Mouse (Mus musculus) mouse embryonic stem cell (cell line): ENCODE data around the gene Sypl.
"Not testable (repeated sequence)": the region's sequence is repeated elsewhere in the genome, so short reads cannot be mapped to it uniquely, and the experiment has no call there.

Source experiments
- in situ Hi-C, 2 experiments: fragments of 300-500 bp; cut with MboI; formaldehyde crosslinking; loops; 1 replicate in 1 of 2; 3 replicates in 1 of 2; pipeline ENCODE4 v1.14.3; 2019 to 2020; ENCODE audit warnings: low sequenced_read_pairs in 2 of 2, low pct_unique_long_range_greater_than_20kb in 1 of 2, mixed read lengths in 1 of 2; ENCODE audit not compliant: unreplicated experiment in 1 of 2

The Sypl gene

DNA sequence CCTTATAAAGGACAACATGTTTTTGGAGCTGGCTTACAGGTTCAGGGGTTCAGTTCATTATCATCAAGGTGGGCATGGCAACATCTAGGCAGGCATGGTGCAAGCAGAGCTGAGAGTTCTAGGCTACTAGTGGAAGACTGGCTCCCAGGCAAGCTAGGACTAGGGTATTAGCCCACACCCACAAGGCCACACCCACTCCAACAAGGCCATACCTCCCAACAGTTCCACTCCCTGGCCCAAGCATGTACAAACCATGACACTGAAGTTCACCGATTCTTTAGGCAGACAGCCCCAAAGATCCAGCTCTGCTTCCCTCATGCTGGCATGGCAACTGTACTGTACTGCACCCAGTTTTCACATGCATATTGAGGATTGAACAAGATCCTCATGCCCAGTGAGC is 29.4 kb downstream of the Sypl start:
- in situ Hi-C loops: no loop called here

DNA sequence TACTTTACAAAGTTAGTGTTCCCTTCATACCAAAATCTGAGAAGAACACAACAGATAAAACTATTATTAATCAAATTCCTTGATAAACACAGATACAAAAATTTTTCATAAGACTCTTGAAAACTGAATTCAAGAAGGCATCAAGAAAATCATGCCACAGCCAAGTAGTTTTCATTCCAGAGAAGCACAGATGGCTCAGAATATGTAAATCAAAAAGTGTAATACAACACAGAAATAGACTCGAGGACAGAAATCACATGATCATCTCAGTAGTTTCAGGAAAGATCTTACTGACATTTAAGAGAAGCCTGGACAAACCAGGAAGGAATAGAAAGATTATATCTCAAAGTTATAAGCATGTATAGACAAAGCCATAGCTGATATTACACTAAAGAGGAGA is 32.6 kb downstream of the Sypl start:
- in situ Hi-C loops: no loop called here

DNA sequence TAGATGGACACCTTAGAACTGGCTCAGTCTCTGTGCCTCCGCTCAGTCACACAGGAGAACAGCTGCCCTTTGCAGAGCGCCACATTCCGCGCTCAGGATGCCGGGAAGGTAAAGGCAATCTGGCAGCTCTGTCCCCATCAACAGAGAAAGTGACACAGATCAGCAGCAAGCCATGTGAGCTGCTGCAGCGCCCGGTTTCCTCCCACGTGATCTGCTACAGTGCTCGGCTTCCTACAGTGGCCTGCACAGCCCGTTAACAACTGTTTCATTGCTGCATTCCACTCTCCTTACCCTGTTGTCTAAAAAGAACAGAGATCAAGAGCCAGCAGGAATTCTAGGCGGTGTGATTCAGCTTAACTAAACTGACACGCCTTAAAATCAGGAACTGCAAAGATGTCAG is 36.0 kb downstream of the Sypl start:
- in situ Hi-C loops: no loop called here

DNA sequence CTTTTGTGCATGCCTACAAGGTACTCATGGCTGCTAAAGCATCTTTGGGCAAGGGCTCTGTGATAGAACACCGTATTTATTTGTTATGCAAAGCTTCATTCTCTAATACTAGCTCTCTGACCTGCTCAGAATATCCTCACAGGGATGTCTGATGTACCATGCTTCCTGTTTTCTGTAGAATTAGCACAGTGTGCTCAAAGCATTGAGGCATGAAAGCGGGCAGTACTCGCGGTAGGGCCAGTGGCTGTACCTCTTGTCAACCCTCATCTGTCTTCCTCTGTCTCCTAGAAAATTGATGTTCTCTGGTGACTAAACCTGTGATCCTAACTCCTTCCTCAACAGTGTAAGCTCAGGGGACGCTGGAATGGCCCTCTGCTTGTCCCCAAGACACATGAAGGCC is 40.4 kb downstream of the Sypl start:
- in situ Hi-C loops: no loop called here

DNA sequence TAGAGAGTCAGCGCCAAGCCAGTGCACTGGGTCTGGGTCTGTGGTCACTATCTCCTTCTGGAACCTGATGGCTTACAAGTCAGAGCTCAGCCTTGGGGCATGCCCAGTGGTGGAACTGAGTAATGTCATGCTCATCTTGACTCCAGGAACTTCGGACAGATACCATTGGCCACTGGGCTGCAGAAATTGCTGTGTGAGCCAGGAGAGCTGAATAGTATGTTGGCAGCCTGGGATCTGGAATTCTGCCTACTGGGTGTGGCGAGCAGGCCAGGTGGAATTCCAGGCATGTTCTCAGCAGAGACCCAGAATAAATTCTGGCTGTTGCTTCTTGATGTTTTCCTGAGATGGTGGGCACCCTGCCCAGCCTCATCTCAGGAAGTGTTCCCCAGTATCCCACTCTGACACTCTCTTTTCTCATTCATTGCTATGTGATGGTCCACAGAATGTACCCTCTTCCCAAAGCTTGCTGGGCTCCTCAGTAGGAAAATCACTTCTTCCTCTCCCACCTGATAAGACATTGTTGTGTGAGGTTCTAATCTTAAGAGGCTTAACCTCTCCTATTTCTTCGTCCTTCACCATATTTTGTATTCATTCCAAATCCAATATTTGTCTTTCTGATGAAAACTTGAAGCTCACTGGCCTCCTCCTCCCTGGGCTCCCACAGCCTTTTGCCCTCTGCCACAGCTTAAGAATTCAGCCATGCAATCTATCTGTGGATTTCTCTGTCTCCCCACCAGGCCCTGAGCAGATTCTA is 41.6 kb downstream of the Sypl start:
- in situ Hi-C loops: no loop called here

DNA sequence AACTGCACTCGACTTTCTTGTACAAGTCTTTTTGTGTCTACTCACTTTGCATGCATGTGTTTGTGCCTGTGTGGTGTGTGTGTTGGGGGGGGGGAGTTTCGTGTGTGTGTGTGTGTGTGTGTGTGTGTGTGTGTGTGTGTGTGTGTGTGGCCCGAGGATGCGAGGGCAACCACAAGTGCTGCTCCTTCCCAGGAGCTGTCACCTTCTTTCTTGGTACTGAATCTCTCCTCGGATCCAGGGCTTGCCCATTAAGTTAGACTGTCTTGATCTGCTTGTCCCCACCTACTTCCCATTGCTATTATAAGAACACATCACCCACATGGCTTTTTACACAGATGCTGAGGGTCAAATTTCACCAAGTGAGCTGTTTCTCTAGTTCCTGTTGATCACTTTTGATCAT is 45.1 kb downstream of the Sypl start:
- in situ Hi-C loops: no loop called here

DNA sequence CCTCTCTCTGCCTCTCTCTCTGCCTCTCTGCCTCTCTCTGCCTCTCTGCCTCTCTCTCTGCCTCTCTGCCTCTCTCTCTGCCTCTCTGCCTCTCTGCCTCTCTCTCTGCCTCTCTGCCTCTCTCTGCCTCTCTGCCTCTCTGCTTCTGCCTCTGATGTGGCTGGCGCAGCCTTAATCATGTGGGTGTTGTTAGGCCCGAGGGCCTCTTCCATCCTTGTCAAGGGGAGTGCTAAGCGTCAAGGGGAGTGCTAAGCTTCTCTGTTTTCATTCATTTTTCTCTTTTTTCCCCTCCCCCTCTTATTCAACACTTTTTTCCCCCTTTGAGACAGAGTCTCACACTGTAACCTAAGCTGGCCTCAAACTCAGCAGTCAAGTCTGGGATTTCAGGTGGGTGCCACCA is 46.1 kb downstream of the Sypl start:
- in situ Hi-C loops: not testable (repeated sequence)

DNA sequence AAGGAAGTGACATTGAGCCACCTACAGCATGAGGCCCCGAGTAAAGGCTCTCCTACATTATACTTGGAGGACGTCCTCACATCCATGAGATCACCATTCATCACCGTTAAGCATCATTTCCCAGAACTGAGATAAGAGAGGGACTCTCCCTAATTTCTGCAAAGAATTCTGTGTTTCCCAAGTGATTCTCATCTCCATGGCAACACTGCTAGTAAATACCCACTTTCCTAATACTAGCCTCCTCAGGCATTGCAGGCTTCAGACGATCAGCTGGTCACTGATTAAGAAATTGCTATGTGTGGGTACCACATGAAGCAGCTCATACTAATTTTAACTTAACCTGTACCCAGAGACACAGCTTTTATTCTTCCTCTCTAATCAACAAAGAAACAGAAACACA is 46.7 kb downstream of the Sypl start:
- in situ Hi-C loops: no loop called here

DNA sequence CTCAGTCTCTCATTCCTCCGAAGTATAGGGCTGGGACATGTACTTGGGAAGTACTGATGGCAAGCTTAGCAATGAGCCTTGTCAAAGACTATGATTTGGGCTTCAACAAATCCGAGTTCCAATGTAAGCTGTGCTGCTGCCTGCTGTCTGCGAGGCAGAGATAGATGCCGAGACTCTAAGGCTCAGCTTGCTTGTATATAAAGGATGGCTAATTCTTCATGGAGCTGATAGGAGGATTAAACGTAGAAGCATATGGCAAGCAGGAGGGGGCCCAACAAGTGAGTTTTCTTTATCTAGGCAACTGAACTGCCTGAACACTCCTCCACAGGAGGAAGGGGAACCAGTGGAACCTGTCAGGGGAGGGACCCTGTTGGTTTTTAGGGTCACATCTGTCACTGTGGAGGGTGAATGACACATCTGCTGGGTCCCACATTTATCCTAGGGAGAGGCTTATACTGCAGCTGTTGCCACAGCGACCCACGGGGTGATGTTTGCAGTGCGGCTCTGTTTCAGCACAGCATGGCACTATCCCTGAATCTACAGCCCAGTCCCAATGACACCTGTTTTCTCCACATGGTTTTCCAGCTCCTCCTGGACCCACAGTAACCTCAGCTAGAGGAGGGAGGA is 49.8 kb downstream of the Sypl start:
- in situ Hi-C loops: no loop called here

DNA sequence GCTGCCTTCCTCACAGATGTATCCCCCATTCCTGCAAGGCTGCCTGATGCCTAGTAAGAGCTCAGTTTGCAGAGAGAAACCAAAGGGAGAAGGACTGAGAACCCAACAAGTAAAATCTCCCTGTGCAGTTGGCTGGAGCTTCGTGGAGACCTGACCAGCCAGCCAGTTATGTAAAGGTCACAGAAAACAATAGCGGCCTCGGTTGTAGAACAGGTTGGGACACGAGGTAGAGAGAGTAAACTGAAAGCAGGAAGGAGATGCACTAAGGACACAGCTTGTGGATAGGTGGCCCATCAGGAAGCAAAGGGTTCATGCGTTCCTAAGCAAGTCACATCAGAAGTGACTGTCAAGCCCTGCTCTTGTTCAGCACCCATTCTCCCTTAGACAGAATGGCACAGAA is 52.2 kb downstream of the Sypl start:
- in situ Hi-C loops: no loop called here

DNA sequence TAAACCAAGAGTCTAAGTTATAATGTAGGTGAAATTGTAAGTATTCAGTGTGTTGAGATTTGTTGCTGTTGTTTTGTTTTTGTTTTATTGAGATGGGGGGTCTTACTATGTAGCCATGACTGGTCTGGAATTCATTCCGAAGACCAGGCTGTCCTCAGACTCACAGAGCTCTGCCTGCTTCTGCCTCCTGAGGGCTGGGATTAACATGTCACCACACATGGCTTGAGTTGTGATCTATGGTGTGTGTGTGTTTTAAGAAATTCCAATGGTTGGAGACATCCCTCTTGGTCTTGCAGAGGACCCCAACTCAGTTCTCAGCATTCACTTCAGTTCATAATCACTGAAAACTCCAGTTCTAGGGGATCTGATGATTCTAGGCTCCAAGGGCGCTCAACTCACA is 53.5 kb downstream of the Sypl start:
- in situ Hi-C loops: no loop called here

DNA sequence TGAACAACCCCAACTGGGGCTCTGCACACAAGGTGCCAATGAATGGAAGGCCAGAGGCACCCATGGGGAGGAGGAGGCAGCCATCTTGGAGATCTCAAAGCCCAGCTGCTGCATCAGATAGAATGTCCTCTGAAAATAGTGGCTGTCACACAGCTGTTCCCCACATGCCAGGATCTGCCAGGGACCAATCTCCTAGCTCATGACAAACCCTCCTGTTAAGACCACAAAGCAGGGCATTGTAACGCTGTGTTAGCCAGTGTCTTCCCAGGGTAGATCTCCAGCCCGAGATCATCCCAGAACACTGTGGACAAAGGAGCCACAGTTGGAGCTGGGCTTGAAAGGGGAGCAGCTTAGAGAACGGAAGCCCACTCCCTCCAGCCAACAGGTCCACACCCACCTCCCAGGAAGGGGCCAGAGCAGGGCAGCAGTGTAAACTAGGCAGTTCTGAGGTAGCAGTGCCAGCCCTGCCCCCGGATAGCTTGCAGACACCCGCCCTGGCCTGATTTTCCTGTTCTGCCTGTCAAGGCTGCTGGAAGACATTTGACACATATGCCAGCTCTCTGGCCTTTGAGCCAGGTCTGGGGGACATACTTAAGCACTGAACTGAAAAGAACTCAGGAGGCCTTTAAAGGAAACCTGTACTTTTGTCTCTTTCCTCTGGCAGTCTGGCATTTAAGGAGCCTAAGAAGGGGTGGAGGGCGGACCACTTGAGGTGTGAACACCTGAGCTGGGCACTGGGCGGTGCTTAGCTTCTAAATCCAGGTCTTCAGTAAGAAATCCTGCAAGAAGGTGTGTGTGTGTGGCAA is 54.8 kb downstream of the Sypl start:
- in situ Hi-C loops: no loop called here

DNA sequence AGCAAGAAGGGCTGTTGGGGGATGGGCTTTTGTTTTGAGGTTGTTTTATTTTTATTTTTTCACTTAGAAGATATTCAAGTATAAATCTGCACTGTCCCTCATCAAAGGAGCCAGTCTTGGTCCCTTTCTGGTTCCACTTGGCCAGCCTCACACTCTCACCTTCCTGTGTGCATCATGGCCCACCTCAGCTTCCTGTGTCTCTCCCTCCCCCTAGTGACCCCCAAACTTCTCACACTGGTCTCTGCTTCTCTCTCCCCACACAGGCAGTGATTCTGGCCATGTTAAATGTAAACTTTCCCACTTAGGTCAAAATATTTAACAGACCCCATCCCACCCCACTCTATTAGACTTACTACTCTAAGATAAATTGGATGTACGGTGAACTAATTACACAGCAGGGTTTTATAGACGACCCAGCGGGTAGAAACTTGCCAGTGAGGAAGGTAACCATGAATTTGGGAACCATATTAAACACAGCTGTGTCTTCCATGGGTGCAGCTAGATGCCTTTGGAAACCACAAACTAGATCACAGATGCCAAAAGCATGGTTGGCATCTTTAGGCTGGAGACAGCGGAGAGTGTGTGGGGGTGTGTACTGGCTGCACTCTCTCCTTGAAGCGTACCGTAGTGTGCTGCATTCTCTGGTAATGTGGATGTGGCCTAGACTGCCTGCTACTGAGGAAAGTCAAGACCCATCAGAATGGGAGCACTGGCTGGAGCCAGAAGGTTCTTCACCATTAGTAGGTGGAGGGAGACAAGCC is 55.7 kb downstream of the Sypl start:
- in situ Hi-C loops: no loop called here

DNA sequence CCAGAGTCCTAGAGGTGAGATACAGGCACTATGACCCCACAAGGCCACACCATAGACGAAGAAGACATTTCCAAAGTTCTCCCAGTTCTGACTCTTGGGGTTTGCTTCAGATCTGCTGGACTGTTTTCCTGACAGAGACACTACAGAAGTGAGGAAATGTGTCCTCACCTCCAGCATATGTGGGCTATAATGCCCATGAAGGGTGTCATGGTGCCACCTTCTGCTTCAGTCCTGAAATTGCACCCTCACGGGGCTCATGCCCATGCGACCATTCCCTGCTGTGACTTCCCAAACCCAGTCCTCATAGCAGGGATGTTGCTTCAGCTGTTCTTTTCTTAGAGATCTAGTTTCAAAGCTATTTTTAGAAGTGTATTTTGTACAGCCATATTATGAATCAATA is 56.3 kb downstream of the Sypl start:
- in situ Hi-C loops: loop anchor here (5.0 to 10.0 kb wide), 2 partner anchors 85 to 98 kb away; no protein-coding TSS in a partner anchor

DNA sequence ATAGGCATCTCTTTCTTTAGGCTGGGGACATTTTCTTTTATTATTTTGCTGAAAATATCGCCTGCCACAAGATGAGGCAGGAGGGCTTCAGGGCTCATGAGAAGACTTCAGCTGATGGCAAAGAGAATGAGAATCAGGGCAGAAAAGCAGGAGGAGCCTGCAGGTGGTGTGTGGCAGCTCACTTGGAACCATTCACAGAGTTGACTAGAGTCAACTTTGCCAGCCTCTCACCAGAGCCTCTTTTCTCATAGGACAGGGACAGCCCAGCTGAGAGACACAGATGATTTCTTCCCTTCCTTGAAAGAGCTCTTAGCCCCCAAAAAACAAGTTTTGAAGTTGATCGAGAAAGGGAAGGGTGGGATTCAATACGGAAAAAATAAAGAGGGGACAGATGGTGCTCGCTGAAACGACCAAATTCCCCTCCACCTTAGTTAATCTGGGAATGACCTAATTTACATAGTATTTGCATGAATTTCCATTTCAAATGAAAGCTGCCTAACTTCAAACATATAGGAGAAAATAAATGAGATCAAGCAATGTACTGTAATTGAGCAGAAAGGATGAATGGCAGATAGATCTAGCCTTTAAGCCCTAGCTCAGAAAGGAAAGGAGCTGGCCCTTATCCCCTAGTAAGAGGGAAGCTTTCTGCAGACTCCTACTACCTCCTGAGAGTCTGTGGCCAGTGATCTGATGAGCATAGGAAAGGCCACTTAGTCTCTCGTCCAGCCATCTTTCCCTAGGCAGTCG is 60.5 kb downstream of the Sypl start:
- in situ Hi-C loops: loop anchor here (5.0 to 10.0 kb wide), 2 partner anchors 89 to 102 kb away; no protein-coding TSS in a partner anchor

DNA sequence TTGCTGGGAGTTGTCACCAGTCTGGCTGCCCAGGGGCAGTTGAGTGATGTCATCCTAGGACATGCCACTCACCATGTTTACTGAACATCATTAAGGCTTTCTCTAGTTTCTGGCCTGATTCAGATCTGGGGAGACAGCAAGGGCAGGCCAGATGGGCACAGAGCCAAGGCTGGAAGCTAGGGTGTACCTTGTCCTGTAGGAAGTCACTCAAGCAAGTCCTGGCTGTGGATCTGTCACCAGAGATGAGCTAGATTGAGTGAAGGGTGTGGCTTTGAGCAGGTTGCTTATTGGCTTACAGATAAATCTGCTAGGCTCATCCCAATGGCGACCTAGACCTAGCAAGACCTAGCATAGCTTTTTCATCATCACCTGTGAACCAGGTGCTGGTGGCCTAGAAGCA is 61.4 kb downstream of the Sypl start:
- in situ Hi-C loops: loop anchor here in 1 of 2 experiments (10.0 kb wide), 1 partner anchor 90 kb away; no protein-coding TSS in a partner anchor

DNA sequence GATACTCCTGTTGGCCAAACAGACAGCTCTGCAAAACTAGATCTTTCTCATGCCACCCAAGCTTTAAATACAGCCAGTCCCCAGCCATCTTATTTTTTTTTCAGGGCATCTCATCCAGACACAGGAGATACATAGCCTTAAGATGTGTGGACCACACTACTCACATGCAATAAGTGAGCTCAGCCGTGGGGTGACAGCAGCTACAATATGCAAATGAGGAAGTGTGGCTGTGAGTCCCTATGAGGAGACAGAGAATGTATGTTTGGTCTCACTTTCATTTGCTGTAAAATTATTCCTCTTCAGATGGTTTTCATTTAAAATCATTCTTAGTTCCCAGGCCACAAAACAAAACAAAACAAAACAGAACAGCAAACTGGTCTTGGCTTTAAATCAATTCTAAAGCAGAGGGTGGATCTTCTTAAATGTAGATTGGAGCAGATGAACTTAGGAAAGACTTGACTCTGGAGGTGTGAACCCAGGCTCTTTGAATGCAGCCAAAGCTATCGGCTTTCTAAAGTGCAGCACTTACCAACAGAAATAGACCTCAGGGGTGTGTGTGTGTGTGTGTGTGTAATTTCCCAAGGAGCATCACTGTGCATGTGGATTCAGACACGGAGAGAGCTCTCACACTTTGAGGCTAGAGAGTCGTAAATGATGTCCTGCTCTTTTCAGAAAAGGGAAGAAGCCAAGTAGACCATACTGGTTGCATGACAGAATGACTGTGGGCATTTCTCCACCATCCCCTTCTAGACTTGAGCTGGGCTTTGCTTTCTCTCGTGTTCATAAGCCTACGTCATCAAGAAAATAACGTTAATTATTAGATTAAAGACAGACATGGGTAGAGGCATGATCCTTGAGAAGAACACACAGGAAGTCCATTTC is 63.4 kb downstream of the Sypl start:
- in situ Hi-C loops: loop anchor here in 1 of 2 experiments (10.0 kb wide), 1 partner anchor 92 kb away; no protein-coding TSS in a partner anchor
